In the genomic region with DNA sequence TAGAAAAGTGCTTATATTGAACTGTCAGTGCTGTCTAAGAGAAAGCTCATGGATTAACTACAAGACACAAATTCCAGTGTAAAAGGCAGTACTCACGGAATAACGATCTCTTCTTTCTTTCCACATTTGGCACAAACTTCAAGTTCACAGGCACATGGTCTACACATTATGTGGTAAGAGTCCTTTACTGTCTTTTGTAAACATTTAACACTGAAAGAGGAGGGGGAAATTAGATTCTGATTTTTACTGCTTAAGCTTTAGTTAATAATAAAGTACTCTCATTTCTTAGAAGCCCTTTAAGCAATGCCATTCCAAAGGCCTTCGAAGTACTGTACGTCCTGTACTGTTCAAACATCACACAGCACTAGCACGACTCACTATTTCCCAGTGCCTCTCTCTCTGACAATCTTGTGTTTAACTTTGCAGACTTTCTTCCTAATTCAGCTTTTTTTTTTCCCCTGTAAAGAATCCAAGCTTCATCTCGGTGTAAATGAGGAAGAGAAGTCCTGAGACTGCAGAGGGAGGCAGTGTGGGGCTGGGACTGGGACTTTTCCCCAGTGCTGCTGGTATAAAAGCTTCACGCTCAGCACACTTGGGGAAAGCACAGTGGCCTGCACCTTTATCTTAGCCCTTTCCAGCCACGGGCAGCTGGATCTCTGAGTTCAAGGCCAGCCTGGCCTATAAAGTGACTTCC, we compare ENCODE assay signal across 15 mouse cellular contexts. TPM values are rescaled to one million over a fixed set of nuclear protein-coding genes. Genes with fewer than 3 reads are reported as not detected.
DNase-seq lines count a peak whose midpoint lies in the region; ATAC-seq and TF ChIP-seq lines count a peak whose summit lies in the region.
"Had no signal": no experiment of that assay in that cellular context is flagged by ENCODE, and none has a peak within 500 bp of the region (broad histone marks: within the 10 kb centered on the region; RNA-seq: fewer than 3 reads in every experiment).

No protein-coding gene starts in this region.

- 69% methylated on average over 8 of the region's 8 CpGs for WGBS in forebrain, embryonic 12.5 days
- WGBS in forebrain, embryonic 11.5 days, result 76% methylated on average over 8 of the region's 8 CpGs
- WGBS in lung, embryonic 14.5 days, result 36% methylated on average over 8 of the region's 8 CpGs
- WGBS in stomach, embryonic 15.5 days, result 33% methylated on average over 8 of the region's 8 CpGs

- no peak for DNase-seq in forebrain, embryonic 11.5 days (ENCODE audit: low spot score)
- peak; percentile 59 for DNase-seq in lung, embryonic 14.5 days
- no peak for DNase-seq in lung, postnatal 14 days
- DNase-seq in embryo, embryonic 9.5 days (ENCODE audit: extremely low spot score), result no peak
- DNase-seq in thymus, postnatal 36 days, result no peak
- DNase-seq: cerebellum, postnatal 10 days; forebrain, postnatal 0 days; gastrocnemius, postnatal 25 days had no signal

- H3K27ac ChIP-seq in forebrain, embryonic 12.5 days, result 0 out of 2 replicates have a peak overlapping the region, but pooled peaks have one; percentile 13
- H3K27ac ChIP-seq in forebrain, embryonic 11.5 days (ENCODE audit: low read depth, low read length), result no peak overlapping the region
- peak overlapping the region; percentile 86 for H3K27ac ChIP-seq in lung, embryonic 14.5 days (ENCODE audit: low read depth)
- H3K27ac ChIP-seq in stomach, embryonic 15.5 days, result peak overlapping the region; percentile 84
- H3K27ac ChIP-seq: heart, embryonic 13.5 days; left cerebral cortex, adult 2 months; limb, embryonic 15.5 days had no signal

- no peak overlapping the region for H3K4me3 ChIP-seq in forebrain, embryonic 12.5 days (replicated peaks)
- no peak overlapping the region for H3K4me3 ChIP-seq in forebrain, embryonic 11.5 days (ENCODE audit: low read depth, low read length)
- no peak overlapping the region for H3K4me3 ChIP-seq in lung, embryonic 14.5 days (ENCODE audit: low read depth, low read length)
- no peak overlapping the region for H3K4me3 ChIP-seq in stomach, embryonic 15.5 days (replicated peaks)
- H3K4me3 ChIP-seq: heart, embryonic 13.5 days; left cerebral cortex, adult 2 months; limb, embryonic 15.5 days had no signal

- H3K4me2 ChIP-seq in forebrain, embryonic 12.5 days, result no peak overlapping the region
- no peak overlapping the region for H3K4me2 ChIP-seq in forebrain, embryonic 11.5 days (ENCODE audit: low read depth, low read length, severe bottlenecking)
- H3K4me2 ChIP-seq in lung, embryonic 14.5 days, result peak overlapping the region; percentile 26
- H3K4me2 ChIP-seq in stomach, embryonic 15.5 days, result no peak overlapping the region
- H3K4me2 ChIP-seq: heart, embryonic 13.5 days; limb, embryonic 15.5 days had no signal

- no peak overlapping the region for H3K9ac ChIP-seq in forebrain, embryonic 12.5 days
- no peak overlapping the region for H3K9ac ChIP-seq in forebrain, embryonic 11.5 days (ENCODE audit: low read length)
- no peak overlapping the region for H3K9ac ChIP-seq in lung, embryonic 14.5 days
- H3K9ac ChIP-seq in stomach, embryonic 15.5 days, result no peak overlapping the region
- H3K9ac ChIP-seq: forebrain, postnatal 0 days; heart, embryonic 13.5 days; limb, embryonic 15.5 days had no signal

- H3K9me3 ChIP-seq in forebrain, embryonic 12.5 days, result no peaks in the 10 kb centered on the region
- H3K9me3 ChIP-seq in forebrain, embryonic 11.5 days (ENCODE audit: control insufficient read depth, low read length), result no peaks in the 10 kb centered on the region
- no peaks in the 10 kb centered on the region for H3K9me3 ChIP-seq in lung, embryonic 14.5 days (ENCODE audit: low read depth, low read length)
- H3K9me3 ChIP-seq in stomach, embryonic 15.5 days, result no peaks in the 10 kb centered on the region
- H3K9me3 ChIP-seq: heart, embryonic 13.5 days; limb, embryonic 15.5 days had no signal

- no peak for ATAC-seq in forebrain, embryonic 12.5 days (ENCODE audit: low FRiP score)
- ATAC-seq in forebrain, embryonic 11.5 days (replicated peaks; ENCODE audit: low FRiP score), result no peak
- ATAC-seq in lung, embryonic 14.5 days (ENCODE audit: insufficient read depth), result peak; percentile 69; the same call in 1 of the 2 replicates
- peak; percentile 52 to 63; a peak in 2 of 4 replicates for ATAC-seq in hematopoietic stem cell, adult 5-6 weeks (replicated peaks in 1 of 2; ENCODE audit: insufficient read depth in 1 of 2, low FRiP score in 2 of 2, low TSS enrichment in 1 of 2, low read depth in 1 of 2, poor library complexity in 2 of 2, severe bottlenecking in 2 of 2)
- ATAC-seq in stomach, embryonic 15.5 days (ENCODE audit: insufficient read depth, low FRiP score, low read depth), result peak; percentile 20; the same call in 1 of the 2 replicates
- ATAC-seq: forebrain, postnatal 0 days; hindbrain, embryonic 16.5 days had no signal

- peaks cover 24% of the 10 kb centered on the region for H3K4me1 ChIP-seq in forebrain, embryonic 12.5 days
- peaks cover 6% of the 10 kb centered on the region; the same call in 1 of the 2 replicates for H3K4me1 ChIP-seq in forebrain, embryonic 11.5 days (replicated peaks; ENCODE audit: control insufficient read depth, insufficient read depth, low read length)
- H3K4me1 ChIP-seq in lung, embryonic 14.5 days (ENCODE audit: insufficient read depth), result peaks cover 7% of the 10 kb centered on the region
- peaks cover 7% of the 10 kb centered on the region; the same call in 1 of the 2 replicates for H3K4me1 ChIP-seq in stomach, embryonic 15.5 days

- H3K36me3 ChIP-seq in forebrain, embryonic 12.5 days (replicated peaks), result peaks cover 17% of the 10 kb centered on the region
- no peaks in the 10 kb centered on the region; the same call in 1 of the 2 replicates for H3K36me3 ChIP-seq in forebrain, embryonic 11.5 days (ENCODE audit: control insufficient read depth, insufficient read depth, low read length)
- peaks cover 11% of the 10 kb centered on the region; the same call in 1 of the 2 replicates for H3K36me3 ChIP-seq in lung, embryonic 14.5 days (ENCODE audit: insufficient read depth)
- no peaks in the 10 kb centered on the region for H3K36me3 ChIP-seq in stomach, embryonic 15.5 days

- no peaks in the 10 kb centered on the region for H3K27me3 ChIP-seq in forebrain, embryonic 12.5 days
- H3K27me3 ChIP-seq in forebrain, embryonic 11.5 days (ENCODE audit: control insufficient read depth, insufficient read depth, low read length), result no peaks in the 10 kb centered on the region
- H3K27me3 ChIP-seq in lung, embryonic 14.5 days (ENCODE audit: insufficient read depth, low read length), result no peaks in the 10 kb centered on the region
- no peaks in the 10 kb centered on the region for H3K27me3 ChIP-seq in stomach, embryonic 15.5 days (replicated peaks)
- H3K27me3 ChIP-seq: heart, embryonic 13.5 days; limb, embryonic 15.5 days had no signal

- TF ChIP-seq CTCF in lung, embryonic 14.5 days (IDR thresholded peaks at IDR 0.05; ENCODE audit: low read depth), result no peak

RNA-seq across cellular contexts. Expression of a gene that starts 54.0 kb away (rescaled TPM):
- 58.8 and 59.4 TPM in 2 replicates for polyA plus RNA-seq in forebrain, embryonic 12.5 days (2016; fragmentation: Nextera tagmentation; extraction: Ambion mirVana)
- polyA plus RNA-seq in forebrain, embryonic 11.5 days (2014; fragmentation: Nextera tagmentation; extraction: Ambion mirVana), result 65.5 and 70.4 TPM in 2 replicates
- 64.8 and 74.4 TPM in 2 replicates for polyA plus RNA-seq in lung, embryonic 14.5 days (2014; fragmentation: Nextera tagmentation; extraction: Ambion mirVana)
- 84.7 and 96.5 TPM in 2 replicates for total RNA-seq in hematopoietic stem cell, adult 5-6 weeks (2017)
- 53.6 and 57.7 TPM in 2 replicates for polyA plus RNA-seq in stomach, embryonic 15.5 days (2015; fragmentation: Nextera tagmentation; extraction: Ambion mirVana)

RNA-seq across cellular contexts. Expression of a gene that starts 54.2 kb away (rescaled TPM):
- 43.6 and 45.3 TPM in 2 replicates for polyA plus RNA-seq in forebrain, embryonic 12.5 days (2016; fragmentation: Nextera tagmentation; extraction: Ambion mirVana)
- polyA plus RNA-seq in forebrain, embryonic 11.5 days (2014; fragmentation: Nextera tagmentation; extraction: Ambion mirVana), result 42.5 and 47.1 TPM in 2 replicates
- polyA plus RNA-seq in lung, embryonic 14.5 days (2014; fragmentation: Nextera tagmentation; extraction: Ambion mirVana), result 36.0 and 38.3 TPM in 2 replicates
- 68.4 and 74.2 TPM in 2 replicates for total RNA-seq in hematopoietic stem cell, adult 5-6 weeks (2017)
- polyA plus RNA-seq in stomach, embryonic 15.5 days (2015; fragmentation: Nextera tagmentation; extraction: Ambion mirVana), result 25.4 and 25.5 TPM in 2 replicates

Comparison
In these comparisons a context has a peak if more than half of its experiments do, and no peak if none do; other contexts are left out.
1. ATAC-seq: peak in lung, embryonic 14.5 days (single experiment), hematopoietic stem cell, adult 5-6 weeks (2 of 2) and stomach, embryonic 15.5 days (single experiment); none in forebrain, embryonic 12.5 days (single experiment) and forebrain, embryonic 11.5 days (single experiment).